ENCODE assay signal across 10 mouse cellular contexts in genomic region chr10:92404697-92405293, GRCm38 (mm10).
A peak's percentile ranks its signal among the peaks of the same experiment; 100 is the strongest.
DNase-seq lines count a peak whose midpoint lies in the region; ATAC-seq lines count a peak whose summit lies in the region.
"Had no signal": no experiment of that assay in that cellular context is flagged by ENCODE, and none has a peak within 500 bp of the region (broad histone marks: within the 10 kb centered on the region; RNA-seq: fewer than 3 reads in every experiment).

No protein-coding gene starts in this region.

- DNase-seq in frontal cortex, postnatal 10 days (ENCODE audit: low spot score in 2 of 2): no peak
- peak; percentile 6 to 18 for DNase-seq in right cerebral cortex, adult 2 months (ENCODE audit: low spot score in 2 of 2)
- no peak for DNase-seq in right cerebral cortex, postnatal 36 days (ENCODE audit: low spot score in 2 of 2)
- DNase-seq in layer of hippocampus, postnatal 25 days (ENCODE audit: extremely low spot score in 1 of 2, low spot score in 1 of 2): peak; percentile 5 to 14
- DNase-seq in thymus, adult 18-20 months: no peak
- DNase-seq in natural killer cell, adult 2 months (ENCODE audit: low spot score in 2 of 2): no peak
- DNase-seq: gastrocnemius, postnatal 14 days; heart, postnatal 4 days had no signal

- peak; percentile 80 for ATAC-seq in frontal cortex, adult (ENCODE audit: low TSS enrichment)
- no peak for ATAC-seq in megakaryocyte progenitor cell, adult 5-6 weeks (replicated peaks; ENCODE audit: poor library complexity)

Comparison
In these comparisons a context has a peak if more than half of its experiments do, and no peak if none do; other contexts are left out.
1. DNase-seq: peak in right cerebral cortex, adult 2 months (2 of 2) and layer of hippocampus, postnatal 25 days (2 of 2); none in frontal cortex, postnatal 10 days (0 of 2), right cerebral cortex, postnatal 36 days (0 of 2), thymus, adult 18-20 months (0 of 2) and natural killer cell, adult 2 months (0 of 2).